Mouse (Mus musculus): ENCODE measurements around the gene Ccdc51. TPM values are rescaled to one million over a fixed set of nuclear protein-coding genes. Genes with fewer than 3 reads are reported as not detected.

Gene Ccdc51
- polyA plus RNA-seq, 1 experiment from 2014 or later: 15.3 TPM

DNA sequence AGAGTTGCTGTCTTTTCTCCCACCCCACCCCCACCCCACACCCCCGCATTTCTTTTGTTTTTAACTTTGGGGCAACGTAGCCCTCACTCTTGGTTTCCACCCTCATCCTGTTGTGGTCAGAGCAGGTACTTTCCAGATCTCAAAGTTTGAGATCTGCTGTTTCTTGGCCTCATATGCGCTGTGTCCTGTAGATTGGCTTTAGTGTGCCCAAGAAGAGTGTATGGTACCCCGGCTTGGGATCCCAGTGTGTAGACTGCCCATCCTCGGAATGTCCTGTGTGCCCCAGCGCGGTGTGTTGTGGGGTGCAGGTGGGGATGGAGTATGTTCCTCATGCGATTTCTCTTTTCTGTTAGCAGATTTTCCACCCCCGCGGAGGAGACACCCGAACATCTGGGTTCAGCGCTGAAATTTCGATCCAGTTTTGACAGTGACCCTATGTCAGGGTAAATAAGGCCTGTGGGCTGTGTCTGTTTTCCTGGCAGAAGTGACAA, 31.2 kb upstream of the Ccdc51 start:
- WGBS (ENCODE audit: insufficient replicate concordance): 68% methylated on average over 13 of the region's 13 CpGs
- Histone ChIP-seq H3K27ac (no peak overlapping the region), H3K9me3 (replicated peaks) (no peaks in the 10 kb centered on the region), H3K4me1 (peaks cover 32% of the 10 kb centered on the region), H3K9ac (no peak overlapping the region), H3K27me3 (replicated peaks) (no peaks in the 10 kb centered on the region), H3K36me3 (no peaks in the 10 kb centered on the region), H3K4me2 (no peak overlapping the region), H3K4me3 (no peak overlapping the region)
- ATAC-seq: no peak

DNA sequence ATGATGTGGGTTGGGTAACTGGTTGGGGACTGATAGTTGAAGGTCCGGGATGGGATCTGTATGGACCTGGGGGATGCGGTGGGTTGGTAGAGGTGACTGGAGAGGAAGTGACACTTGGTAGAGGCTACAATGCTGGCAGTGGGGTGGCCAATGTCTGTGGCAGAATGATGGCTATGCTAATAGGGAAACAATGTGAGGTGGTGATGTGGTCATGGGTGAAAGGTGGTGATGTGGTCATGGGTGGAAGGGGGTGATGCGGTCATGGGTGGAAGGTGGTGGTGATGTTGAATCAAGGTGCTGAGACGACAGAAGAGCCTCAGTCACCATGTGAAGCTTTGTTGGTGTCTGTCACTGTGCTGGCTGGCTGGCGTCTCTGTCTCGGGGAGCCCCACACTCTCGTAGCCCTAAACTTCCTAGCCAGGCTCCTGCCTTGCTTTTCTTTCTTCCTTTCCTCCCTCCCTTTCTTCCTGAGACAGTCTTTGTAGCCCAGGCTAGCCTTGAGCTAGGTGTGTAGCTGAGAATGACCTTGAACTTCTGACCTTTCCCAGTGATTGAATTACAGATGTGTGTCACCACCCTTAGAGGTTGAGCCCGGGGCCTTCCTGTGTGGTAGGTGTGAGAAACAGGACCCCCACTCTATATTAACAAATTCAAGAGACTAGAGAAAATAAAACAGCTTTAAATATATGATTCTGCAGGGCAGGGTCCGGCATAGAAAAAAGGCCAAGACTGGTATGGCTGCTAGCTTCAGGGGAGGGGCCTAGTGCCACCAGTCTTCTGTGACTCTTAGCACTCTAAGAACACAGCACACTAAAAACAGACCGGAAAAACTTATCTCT, 30.4 kb upstream of the Ccdc51 start:
- peaks cover 37% of the 10 kb centered on the region for H3K4me1 ChIP-seq
- WGBS (ENCODE audit: insufficient replicate concordance): 75% methylated on average over 10 of the region's 10 CpGs
- no peaks in the 10 kb centered on the region for H3K27me3 ChIP-seq (replicated peaks)
- H3K36me3 ChIP-seq: peaks cover 8% of the 10 kb centered on the region
- no peak overlapping the region for H3K4me3 ChIP-seq
- ATAC-seq: no peak
- no peak overlapping the region for H3K9ac ChIP-seq
- H3K27ac ChIP-seq: no peak overlapping the region
- H3K4me2 ChIP-seq: no peak overlapping the region
- H3K9me3 ChIP-seq (replicated peaks): no peaks in the 10 kb centered on the region

GRCm38 (mm10) chr9:109052490-109053260, 29.6 kb upstream of the Ccdc51 start:
- peaks cover 38% of the 10 kb centered on the region for H3K4me1 ChIP-seq
- 78% methylated on average over 9 of the region's 9 CpGs for WGBS (ENCODE audit: insufficient replicate concordance)
- no peak overlapping the region for H3K4me3 ChIP-seq
- H3K27ac ChIP-seq: no peak overlapping the region
- H3K4me2 ChIP-seq: no peak overlapping the region
- H3K9ac ChIP-seq: no peak overlapping the region
- no peaks in the 10 kb centered on the region for H3K27me3 ChIP-seq (replicated peaks)
- ATAC-seq: no peak
- H3K36me3 ChIP-seq: peaks cover 16% of the 10 kb centered on the region
- H3K9me3 ChIP-seq (replicated peaks): no peaks in the 10 kb centered on the region

- H3K9ac ChIP-seq: no peak overlapping the region
- ATAC-seq: no peak
- H3K4me2 ChIP-seq: no peak overlapping the region
- H3K4me3 ChIP-seq: no peak overlapping the region
- H3K9me3 ChIP-seq (replicated peaks): no peaks in the 10 kb centered on the region
- H3K4me1 ChIP-seq: peaks cover 45% of the 10 kb centered on the region
- WGBS (ENCODE audit: insufficient replicate concordance): 65% methylated on average over 3 of the region's 3 CpGs
- no peak overlapping the region for H3K27ac ChIP-seq
- no peaks in the 10 kb centered on the region for H3K27me3 ChIP-seq (replicated peaks)
- peaks cover 23% of the 10 kb centered on the region for H3K36me3 ChIP-seq
These were observed 28.9 kb upstream of the Ccdc51 start for GRCm38 (mm10) chr9:109053366-109053765.

GRCm38 (mm10) chr9:109053851-109054250, 28.4 kb upstream of the Ccdc51 start:
- no peaks in the 10 kb centered on the region for H3K27me3 ChIP-seq (replicated peaks)
- peaks cover 49% of the 10 kb centered on the region for H3K4me1 ChIP-seq
- no peak for ATAC-seq
- H3K4me3 ChIP-seq: no peak overlapping the region
- no peak overlapping the region for H3K4me2 ChIP-seq
- H3K36me3 ChIP-seq: peaks cover 26% of the 10 kb centered on the region
- H3K9me3 ChIP-seq (replicated peaks): no peaks in the 10 kb centered on the region
- no peak overlapping the region for H3K27ac ChIP-seq
- H3K9ac ChIP-seq: no peak overlapping the region
- 66% methylated on average over 6 of the region's 6 CpGs for WGBS (ENCODE audit: insufficient replicate concordance)

GRCm38 (mm10) chr9:109054712-109055111, 27.6 kb upstream of the Ccdc51 start:
- no peaks in the 10 kb centered on the region for H3K9me3 ChIP-seq (replicated peaks)
- no peaks in the 10 kb centered on the region for H3K27me3 ChIP-seq (replicated peaks)
- ATAC-seq: peak; percentile 52
- H3K4me3 ChIP-seq: peak overlapping the region; percentile 40
- H3K4me2 ChIP-seq: peak overlapping the region; percentile 61
- H3K9ac ChIP-seq: peak overlapping the region; percentile 50
- WGBS (ENCODE audit: insufficient replicate concordance): 2% methylated on average over 7 of the region's 7 CpGs
- peak overlapping the region; percentile 45 for H3K27ac ChIP-seq
- H3K4me1 ChIP-seq: peaks cover 53% of the 10 kb centered on the region
- peaks cover 26% of the 10 kb centered on the region for H3K36me3 ChIP-seq

DNA sequence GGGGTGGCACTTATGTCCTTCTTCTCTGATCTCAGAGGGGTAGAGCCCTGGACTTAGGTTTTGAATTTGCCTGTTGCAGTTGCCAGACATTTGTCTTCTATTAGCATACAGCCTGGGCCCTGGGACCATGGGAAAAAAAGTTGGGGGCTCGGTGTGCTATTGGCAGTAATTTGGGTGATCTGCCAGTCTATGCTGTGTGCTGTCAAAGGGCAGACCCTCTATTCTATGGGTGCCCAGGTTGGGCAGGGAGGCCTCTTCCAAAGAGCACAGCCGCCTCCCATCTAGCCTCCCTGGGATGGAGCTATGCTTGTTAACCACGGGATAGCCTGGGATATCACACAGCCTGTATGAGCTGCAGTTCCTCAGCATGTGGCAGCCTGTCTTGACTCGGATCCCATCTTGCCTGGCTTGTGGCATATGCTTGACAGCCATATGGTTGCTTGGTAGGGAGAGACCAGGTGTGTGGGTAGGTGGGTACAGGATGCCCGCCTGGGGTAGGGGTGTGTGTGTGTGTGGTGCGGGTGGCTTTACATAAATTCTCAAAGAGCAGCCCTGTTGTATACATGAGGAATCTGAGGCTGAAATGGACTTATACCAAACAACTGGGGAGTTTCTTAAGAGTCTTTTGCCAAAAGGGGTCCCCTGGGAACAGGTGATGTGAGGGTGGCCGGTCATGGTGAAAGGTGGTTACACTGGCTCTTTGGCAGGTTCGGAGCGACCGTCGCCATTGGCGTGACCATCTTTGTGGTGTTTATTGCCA, 26.8 kb upstream of the Ccdc51 start:
- Histone ChIP-seq H3K27me3 (replicated peaks) (no peaks in the 10 kb centered on the region), H3K9ac (peak overlapping the region; percentile 50), H3K4me2 (peak overlapping the region; percentile 61), H3K9me3 (replicated peaks) (no peaks in the 10 kb centered on the region), H3K36me3 (peaks cover 32% of the 10 kb centered on the region), H3K4me1 (peaks cover 52% of the 10 kb centered on the region), H3K4me3 (peak overlapping the region; percentile 40), H3K27ac (peak overlapping the region; percentile 45; the same call in 1 of the 2 replicates)
- 90% methylated on average over 12 of the region's 12 CpGs for WGBS (ENCODE audit: insufficient replicate concordance)
- ATAC-seq: no peak

DNA sequence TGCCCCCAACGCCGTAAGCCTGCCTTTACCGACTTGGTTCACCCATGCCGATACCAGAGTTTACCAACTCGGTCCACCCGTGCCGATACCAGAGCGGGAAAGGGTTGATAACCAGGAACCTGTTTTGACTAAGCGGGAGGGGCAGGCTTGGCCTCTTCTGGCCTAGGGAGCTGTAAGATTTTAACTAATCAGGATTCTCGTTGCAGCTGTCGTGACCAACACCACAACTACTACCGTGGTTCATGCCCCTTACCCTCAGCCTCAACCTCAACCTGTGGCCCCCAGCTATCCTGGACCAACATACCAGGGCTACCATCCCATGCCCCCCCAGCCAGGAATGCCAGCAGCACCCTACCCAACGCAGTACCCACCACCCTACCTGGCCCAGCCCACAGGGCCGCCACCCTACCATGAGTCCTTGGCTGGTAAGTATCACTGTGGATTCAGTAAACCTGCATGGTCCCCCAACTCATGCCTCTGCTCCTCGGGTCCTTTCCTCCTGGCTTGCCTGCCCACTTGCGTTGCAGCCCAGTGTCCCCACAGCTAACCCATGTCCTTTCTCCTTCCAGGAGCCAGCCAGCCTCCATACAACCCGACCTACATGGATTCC, 26.1 kb upstream of the Ccdc51 start:
- Histone ChIP-seq H3K4me3 (no peak overlapping the region), H3K36me3 (peaks cover 38% of the 10 kb centered on the region), H3K27ac (no peak overlapping the region), H3K9ac (no peak overlapping the region), H3K9me3 (replicated peaks) (no peaks in the 10 kb centered on the region), H3K4me2 (no peak overlapping the region), H3K27me3 (replicated peaks) (no peaks in the 10 kb centered on the region), H3K4me1 (peaks cover 52% of the 10 kb centered on the region)
- WGBS (ENCODE audit: insufficient replicate concordance): 83% methylated on average over 17 of the region's 17 CpGs
- ATAC-seq: no peak

DNA sequence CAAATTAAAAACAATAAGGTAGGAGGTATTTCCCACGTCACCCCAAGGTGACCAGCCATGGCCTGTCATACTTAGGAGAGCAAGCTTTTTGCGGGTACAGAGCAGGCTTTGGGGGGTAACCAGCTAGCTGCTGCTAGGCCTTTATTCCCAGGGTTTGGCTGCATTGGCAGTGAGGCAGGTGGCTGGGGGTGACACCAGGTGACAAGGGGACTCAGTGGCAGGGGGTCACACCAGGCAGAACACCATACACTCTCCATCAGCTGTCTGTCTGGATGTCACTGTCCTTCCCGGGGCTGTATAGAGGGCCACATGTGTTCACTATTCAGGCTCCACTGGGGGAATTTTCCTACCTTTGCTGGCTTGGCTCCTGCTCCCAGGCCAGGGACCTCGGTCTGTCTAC, 25.4 kb upstream of the Ccdc51 start:
- no peak for ATAC-seq
- Histone ChIP-seq H3K9me3 (replicated peaks) (no peaks in the 10 kb centered on the region), H3K27ac (no peak overlapping the region; the same call in 1 of the 2 replicates), H3K4me3 (no peak overlapping the region), H3K4me2 (no peak overlapping the region), H3K36me3 (peaks cover 42% of the 10 kb centered on the region), H3K9ac (no peak overlapping the region), H3K27me3 (replicated peaks) (no peaks in the 10 kb centered on the region), H3K4me1 (peaks cover 47% of the 10 kb centered on the region)
- WGBS (ENCODE audit: insufficient replicate concordance): 85% methylated on average over 4 of the region's 4 CpGs

GRCm38 (mm10) chr9:109057543-109057942, 24.8 kb upstream of the Ccdc51 start:
- no peak overlapping the region for H3K4me2 ChIP-seq
- H3K27ac ChIP-seq: 0 out of 2 replicates have a peak overlapping the region, but pooled peaks have one; percentile 90

DNA sequence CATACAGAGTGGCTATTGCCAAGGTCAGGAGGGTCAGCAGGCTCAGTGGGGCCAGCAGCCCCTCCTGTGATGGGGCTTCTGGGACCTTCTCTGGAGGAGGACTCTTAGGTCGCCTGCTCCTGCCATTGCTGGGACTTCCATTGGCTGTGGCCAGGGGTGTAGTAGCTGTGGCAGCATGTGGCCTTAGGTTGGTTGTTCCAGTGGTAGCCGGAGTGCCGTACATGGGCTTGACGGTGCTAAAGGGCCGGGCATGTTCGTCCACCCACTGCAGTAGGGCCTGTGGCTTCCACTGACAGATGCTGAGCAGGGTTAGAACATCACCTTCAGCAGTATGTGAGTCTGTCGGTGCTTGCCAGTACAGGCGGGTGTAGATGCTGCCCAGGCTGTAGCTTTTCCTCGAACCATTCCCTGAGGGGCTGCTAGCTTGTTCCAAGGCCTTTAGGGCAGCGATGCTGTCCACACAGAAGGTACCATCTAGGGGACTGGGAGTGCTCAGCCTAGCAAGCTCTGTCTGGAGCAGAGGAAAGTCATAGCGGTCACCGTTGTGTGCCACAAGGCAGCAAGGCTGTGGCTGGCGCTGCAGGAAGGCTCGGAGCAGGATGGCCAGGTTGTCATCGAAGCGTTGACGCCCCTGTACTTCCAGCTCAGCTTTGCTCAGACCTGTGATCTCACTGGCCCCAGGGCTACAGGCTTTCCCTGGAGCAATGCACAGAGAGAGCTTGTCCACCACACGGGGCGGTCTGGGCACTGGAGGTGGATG, 24.1 kb upstream of the Ccdc51 start:
- H3K27ac ChIP-seq: peak overlapping the region; percentile 90
- H3K4me3 ChIP-seq: peak overlapping the region; percentile 59
- 86% methylated on average over 19 of the region's 19 CpGs for WGBS (ENCODE audit: insufficient replicate concordance)

More at GRCm38 (mm10) chr9:109057543-109057942, 24.8 kb upstream of the Ccdc51 start:
- no peak for ATAC-seq
- Histone ChIP-seq H3K9ac (no peak overlapping the region), H3K36me3 (peaks cover 48% of the 10 kb centered on the region), H3K9me3 (replicated peaks) (no peaks in the 10 kb centered on the region), H3K4me3 (no peak overlapping the region), H3K27me3 (replicated peaks) (no peaks in the 10 kb centered on the region), H3K4me1 (peaks cover 47% of the 10 kb centered on the region)
- WGBS (ENCODE audit: insufficient replicate concordance): 84% methylated on average over 5 of the region's 5 CpGs

More for the DNA sequence above, 24.1 kb upstream of the Ccdc51 start:
- Histone ChIP-seq H3K9me3 (replicated peaks) (no peaks in the 10 kb centered on the region), H3K4me1 (peaks cover 47% of the 10 kb centered on the region), H3K9ac (peak overlapping the region; percentile 68), H3K27me3 (replicated peaks) (no peaks in the 10 kb centered on the region), H3K36me3 (peaks cover 54% of the 10 kb centered on the region), H3K4me2 (peak overlapping the region; percentile 82)
- ATAC-seq: no peak
